Mouse (Mus musculus): ENCODE results near the gene Glud1. TPM values are rescaled to one million over a fixed set of nuclear protein-coding genes. Genes with fewer than 3 reads are reported as not detected.
A peak's percentile ranks its signal among the peaks of the same experiment; 100 is the strongest.

Glud1 gene
- polyA plus RNA-seq, 1 experiment: 305 TPM

DNA sequence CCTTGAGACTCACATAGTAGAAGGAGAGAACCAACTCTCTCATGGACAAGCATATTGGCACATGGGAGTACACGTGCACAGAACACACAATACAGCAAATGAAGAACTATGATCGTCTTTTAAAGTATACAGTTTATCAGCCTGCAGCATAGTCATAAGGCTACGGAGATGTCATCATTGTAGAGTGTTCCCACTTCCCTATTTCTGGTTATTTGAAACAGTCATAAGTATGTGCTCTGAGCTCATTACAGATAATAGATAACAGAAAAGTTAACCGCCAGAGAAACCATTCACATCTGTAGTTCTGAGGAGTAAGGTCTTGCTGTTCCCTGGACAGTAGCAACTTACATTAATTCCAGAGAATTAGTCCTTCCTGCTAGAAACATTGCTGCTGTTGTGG, 32.6 kb downstream of the Glud1 start:
- peaks cover 3% of the 10 kb centered on the region for H3K4me1 ChIP-seq (ENCODE audit: control insufficient read depth, insufficient read depth, low read length)
- H3K27me3 ChIP-seq (ENCODE audit: control insufficient read depth, insufficient read depth, low read length, poor library complexity, severe bottlenecking): no peaks in the 10 kb centered on the region
- H3K27ac ChIP-seq (ENCODE audit: insufficient read depth, low read length): 0 out of 2 replicates have a peak overlapping the region, but pooled peaks have one; percentile 4
- H3K9me3 ChIP-seq (replicated peaks; ENCODE audit: control insufficient read depth, insufficient read depth, low read length, poor library complexity, severe bottlenecking): no peaks in the 10 kb centered on the region
- H3K9ac ChIP-seq (ENCODE audit: low read depth, poor library complexity, severe bottlenecking): no peak overlapping the region
- TF ChIP-seq POLR2A (IDR thresholded peaks at IDR 0.05; ENCODE audit: insufficient read depth, low read length): no peak
- no peak for TF ChIP-seq CTCF (IDR thresholded peaks at IDR 0.05; ENCODE audit: low read depth, low read length)
- no peak for TF ChIP-seq EP300 (IDR thresholded peaks at IDR 0.05; ENCODE audit: insufficient read depth, low read depth, low read length)
- H3K36me3 ChIP-seq (ENCODE audit: control insufficient read depth, insufficient read depth, low read length, poor library complexity, severe bottlenecking): peaks cover 49% of the 10 kb centered on the region
- H3K4me3 ChIP-seq (ENCODE audit: low read depth, low read length): no peak overlapping the region

DNA sequence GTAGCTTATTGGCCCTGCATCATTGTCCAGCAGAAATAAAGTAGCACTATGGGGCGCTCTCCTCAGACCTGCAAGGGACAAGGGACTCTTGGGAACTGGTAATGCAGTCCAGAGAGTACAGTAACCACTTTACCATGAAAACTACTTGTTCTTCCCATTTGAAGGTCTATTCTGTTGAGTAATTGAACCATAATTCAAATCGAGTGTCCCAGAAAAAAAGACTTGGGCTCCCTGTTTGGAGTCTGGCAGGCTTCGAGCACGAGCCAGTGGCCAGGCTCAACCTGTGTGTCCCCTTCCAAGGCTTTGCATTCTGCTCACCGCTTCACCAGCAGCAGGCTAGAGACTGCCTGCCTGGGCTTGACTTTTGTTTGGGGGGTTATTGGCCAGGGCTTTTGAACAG, 33.8 kb downstream of the Glud1 start:
- TF ChIP-seq EP300 (IDR thresholded peaks at IDR 0.05; ENCODE audit: insufficient read depth, low read depth, low read length): no peak
- TF ChIP-seq CTCF (IDR thresholded peaks at IDR 0.05; ENCODE audit: low read depth, low read length): no peak
- TF ChIP-seq POLR2A (IDR thresholded peaks at IDR 0.05; ENCODE audit: insufficient read depth, low read length): no peak
- Histone ChIP-seq H3K27me3 (ENCODE audit: control insufficient read depth, insufficient read depth, low read length, poor library complexity, severe bottlenecking) (no peaks in the 10 kb centered on the region), H3K27ac (ENCODE audit: insufficient read depth, low read length) (no peak overlapping the region), H3K36me3 (ENCODE audit: control insufficient read depth, insufficient read depth, low read length, poor library complexity, severe bottlenecking) (peaks cover 38% of the 10 kb centered on the region), H3K9me3 (replicated peaks; ENCODE audit: control insufficient read depth, insufficient read depth, low read length, poor library complexity, severe bottlenecking) (no peaks in the 10 kb centered on the region), H3K4me3 (ENCODE audit: low read depth, low read length) (no peak overlapping the region), H3K4me1 (ENCODE audit: control insufficient read depth, insufficient read depth, low read length) (peaks cover 3% of the 10 kb centered on the region), H3K9ac (ENCODE audit: low read depth, poor library complexity, severe bottlenecking) (no peak overlapping the region)

DNA sequence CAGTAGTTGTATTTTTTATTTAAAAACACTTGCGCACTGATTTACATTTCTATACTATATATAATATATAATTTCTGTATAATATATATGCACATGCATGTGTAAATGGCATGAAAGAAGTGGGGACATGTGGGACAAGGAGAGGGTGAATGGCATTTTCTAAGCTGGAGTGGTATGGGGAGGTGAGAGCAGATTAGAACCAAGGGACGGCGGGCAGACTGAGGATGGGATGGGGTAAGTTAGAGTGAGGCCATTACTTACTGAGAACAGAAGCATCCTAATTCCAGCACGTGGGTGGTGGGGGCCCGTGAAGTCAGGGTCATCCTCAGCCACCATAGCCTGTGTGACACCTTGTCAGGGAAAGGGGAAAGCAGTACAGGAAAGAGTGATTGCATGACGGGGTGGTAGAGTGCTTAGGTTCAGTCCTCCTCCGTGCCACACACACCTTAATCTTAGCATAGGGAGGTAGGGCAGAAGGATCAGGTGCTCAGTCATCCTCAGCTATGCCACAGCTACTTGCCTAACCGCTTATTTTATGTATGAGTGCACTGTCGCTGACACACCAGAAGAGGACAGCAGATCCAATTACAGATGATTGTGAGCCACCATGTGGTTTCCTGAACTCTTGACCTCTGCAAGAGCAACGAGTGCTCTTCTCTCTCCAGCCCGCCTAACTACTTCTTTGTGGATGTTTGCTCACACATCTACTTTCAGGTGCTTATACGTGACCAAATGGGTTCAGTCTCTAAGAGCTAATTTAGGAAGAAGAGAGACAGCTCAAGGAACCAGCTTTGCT, 35.4 kb downstream of the Glud1 start:
- Histone ChIP-seq H3K27ac (ENCODE audit: insufficient read depth, low read length) (peak overlapping the region; percentile 7; the same call in 1 of the 2 replicates), H3K36me3 (ENCODE audit: control insufficient read depth, insufficient read depth, low read length, poor library complexity, severe bottlenecking) (peaks cover 27% of the 10 kb centered on the region), H3K4me3 (ENCODE audit: low read depth, low read length) (no peak overlapping the region), H3K27me3 (ENCODE audit: control insufficient read depth, insufficient read depth, low read length, poor library complexity, severe bottlenecking) (no peaks in the 10 kb centered on the region), H3K9ac (ENCODE audit: low read depth, poor library complexity, severe bottlenecking) (no peak overlapping the region), H3K9me3 (replicated peaks; ENCODE audit: control insufficient read depth, insufficient read depth, low read length, poor library complexity, severe bottlenecking) (no peaks in the 10 kb centered on the region), H3K4me1 (ENCODE audit: control insufficient read depth, insufficient read depth, low read length) (peaks cover 3% of the 10 kb centered on the region)
- no peak for TF ChIP-seq EP300 (IDR thresholded peaks at IDR 0.05; ENCODE audit: insufficient read depth, low read depth, low read length)
- no peak for TF ChIP-seq CTCF (IDR thresholded peaks at IDR 0.05; ENCODE audit: low read depth, low read length)
- no peak for TF ChIP-seq POLR2A (IDR thresholded peaks at IDR 0.05; ENCODE audit: insufficient read depth, low read length)

DNA sequence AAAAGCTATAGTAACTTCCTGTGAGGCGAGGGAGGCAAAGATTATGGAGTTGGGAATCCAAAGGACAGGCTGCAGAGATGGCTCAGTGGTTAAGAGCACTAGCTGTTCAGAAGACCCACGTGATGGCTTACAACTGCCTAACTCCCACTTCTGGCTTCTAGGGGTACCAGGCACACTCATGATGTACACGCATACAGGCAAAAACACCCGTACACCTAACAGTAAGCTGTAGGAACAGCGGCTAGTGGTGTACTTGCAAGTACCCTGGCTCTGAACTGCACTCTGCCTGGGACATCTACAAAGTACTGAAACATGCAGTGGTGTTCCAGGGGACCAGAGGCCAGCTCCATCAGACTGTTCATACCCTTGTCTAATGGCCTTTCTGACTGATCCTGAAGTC, 36.6 kb downstream of the Glud1 start:
- Histone ChIP-seq H3K9me3 (replicated peaks; ENCODE audit: control insufficient read depth, insufficient read depth, low read length, poor library complexity, severe bottlenecking) (no peaks in the 10 kb centered on the region), H3K9ac (ENCODE audit: low read depth, poor library complexity, severe bottlenecking) (no peak overlapping the region), H3K27ac (ENCODE audit: insufficient read depth, low read length) (no peak overlapping the region), H3K27me3 (ENCODE audit: control insufficient read depth, insufficient read depth, low read length, poor library complexity, severe bottlenecking) (no peaks in the 10 kb centered on the region), H3K36me3 (ENCODE audit: control insufficient read depth, insufficient read depth, low read length, poor library complexity, severe bottlenecking) (peaks cover 16% of the 10 kb centered on the region), H3K4me3 (ENCODE audit: low read depth, low read length) (no peak overlapping the region), H3K4me1 (ENCODE audit: control insufficient read depth, insufficient read depth, low read length) (peaks cover 6% of the 10 kb centered on the region)
- TF ChIP-seq EP300 (IDR thresholded peaks at IDR 0.05; ENCODE audit: insufficient read depth, low read depth, low read length) (no peak), POLR2A (IDR thresholded peaks at IDR 0.05; ENCODE audit: insufficient read depth, low read length) (no peak), CTCF (IDR thresholded peaks at IDR 0.05; ENCODE audit: low read depth, low read length) (no peak)

DNA sequence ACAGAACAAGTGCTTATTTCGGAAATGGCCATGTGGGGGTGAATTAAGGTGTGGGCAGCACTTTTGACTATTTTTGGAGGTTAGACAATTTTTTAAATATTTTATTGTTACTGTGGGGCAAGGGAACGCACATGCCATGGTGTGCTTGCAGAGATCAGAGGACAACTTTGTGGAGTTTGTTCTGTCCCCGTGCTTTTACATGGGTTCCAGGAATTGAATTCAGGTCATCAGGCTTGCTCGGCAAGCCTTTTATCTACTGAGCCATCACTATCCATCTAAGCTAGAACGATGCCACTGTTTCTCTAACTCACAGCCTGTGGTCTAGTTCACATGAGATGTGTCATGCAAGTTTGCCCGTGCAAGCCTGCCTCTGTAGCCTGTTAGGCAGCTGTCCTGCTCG, 37.8 kb downstream of the Glud1 start:
- Histone ChIP-seq H3K4me1 (ENCODE audit: control insufficient read depth, insufficient read depth, low read length) (peaks cover 6% of the 10 kb centered on the region), H3K9me3 (replicated peaks; ENCODE audit: control insufficient read depth, insufficient read depth, low read length, poor library complexity, severe bottlenecking) (no peaks in the 10 kb centered on the region), H3K4me3 (ENCODE audit: low read depth, low read length) (no peak overlapping the region), H3K27me3 (ENCODE audit: control insufficient read depth, insufficient read depth, low read length, poor library complexity, severe bottlenecking) (no peaks in the 10 kb centered on the region), H3K36me3 (ENCODE audit: control insufficient read depth, insufficient read depth, low read length, poor library complexity, severe bottlenecking) (peaks cover 3% of the 10 kb centered on the region), H3K9ac (ENCODE audit: low read depth, poor library complexity, severe bottlenecking) (no peak overlapping the region), H3K27ac (ENCODE audit: insufficient read depth, low read length) (peak overlapping the region; percentile 16; the same call in 1 of the 2 replicates)
- TF ChIP-seq EP300 (IDR thresholded peaks at IDR 0.05; ENCODE audit: insufficient read depth, low read depth, low read length) (no peak), CTCF (IDR thresholded peaks at IDR 0.05; ENCODE audit: low read depth, low read length) (no peak), POLR2A (IDR thresholded peaks at IDR 0.05; ENCODE audit: insufficient read depth, low read length) (no peak)

DNA sequence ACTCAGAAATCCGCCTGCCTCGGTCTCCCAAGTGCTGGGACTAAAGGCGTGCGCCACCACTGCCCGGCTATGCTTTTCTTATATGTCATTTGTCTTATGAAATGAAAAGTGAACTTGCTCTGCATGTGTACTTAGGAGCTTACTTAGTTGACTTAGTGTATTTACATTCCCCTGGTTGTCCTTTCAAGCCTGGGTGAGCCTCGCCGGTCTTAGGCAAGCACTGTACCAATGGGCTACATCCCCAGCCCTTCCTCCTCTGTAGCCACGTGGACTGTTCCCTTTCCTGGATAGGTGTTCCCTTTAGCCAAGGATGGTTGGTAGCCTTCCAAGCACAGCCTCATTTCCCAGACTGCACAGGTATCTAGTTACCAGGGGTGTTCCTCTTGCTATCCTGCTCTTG, 38.5 kb downstream of the Glud1 start:
- Histone ChIP-seq H3K27ac (ENCODE audit: insufficient read depth, low read length) (peak overlapping the region; percentile 16), H3K9ac (ENCODE audit: low read depth, poor library complexity, severe bottlenecking) (no peak overlapping the region), H3K9me3 (replicated peaks; ENCODE audit: control insufficient read depth, insufficient read depth, low read length, poor library complexity, severe bottlenecking) (no peaks in the 10 kb centered on the region), H3K27me3 (ENCODE audit: control insufficient read depth, insufficient read depth, low read length, poor library complexity, severe bottlenecking) (no peaks in the 10 kb centered on the region), H3K36me3 (ENCODE audit: control insufficient read depth, insufficient read depth, low read length, poor library complexity, severe bottlenecking) (no peaks in the 10 kb centered on the region), H3K4me3 (ENCODE audit: low read depth, low read length) (no peak overlapping the region), H3K4me1 (ENCODE audit: control insufficient read depth, insufficient read depth, low read length) (peaks cover 6% of the 10 kb centered on the region)
- 0 out of 2 replicates have a peak, but pooled peaks have one; percentile 11 for TF ChIP-seq EP300 (IDR thresholded peaks at IDR 0.05; ENCODE audit: insufficient read depth, low read depth, low read length)
- no peak for TF ChIP-seq CTCF (IDR thresholded peaks at IDR 0.05; ENCODE audit: low read depth, low read length)

Measured in ES-Bruce4 (cell line).